Mouse (Mus musculus): ENCODE data around the gene Gm49510.

DNA sequence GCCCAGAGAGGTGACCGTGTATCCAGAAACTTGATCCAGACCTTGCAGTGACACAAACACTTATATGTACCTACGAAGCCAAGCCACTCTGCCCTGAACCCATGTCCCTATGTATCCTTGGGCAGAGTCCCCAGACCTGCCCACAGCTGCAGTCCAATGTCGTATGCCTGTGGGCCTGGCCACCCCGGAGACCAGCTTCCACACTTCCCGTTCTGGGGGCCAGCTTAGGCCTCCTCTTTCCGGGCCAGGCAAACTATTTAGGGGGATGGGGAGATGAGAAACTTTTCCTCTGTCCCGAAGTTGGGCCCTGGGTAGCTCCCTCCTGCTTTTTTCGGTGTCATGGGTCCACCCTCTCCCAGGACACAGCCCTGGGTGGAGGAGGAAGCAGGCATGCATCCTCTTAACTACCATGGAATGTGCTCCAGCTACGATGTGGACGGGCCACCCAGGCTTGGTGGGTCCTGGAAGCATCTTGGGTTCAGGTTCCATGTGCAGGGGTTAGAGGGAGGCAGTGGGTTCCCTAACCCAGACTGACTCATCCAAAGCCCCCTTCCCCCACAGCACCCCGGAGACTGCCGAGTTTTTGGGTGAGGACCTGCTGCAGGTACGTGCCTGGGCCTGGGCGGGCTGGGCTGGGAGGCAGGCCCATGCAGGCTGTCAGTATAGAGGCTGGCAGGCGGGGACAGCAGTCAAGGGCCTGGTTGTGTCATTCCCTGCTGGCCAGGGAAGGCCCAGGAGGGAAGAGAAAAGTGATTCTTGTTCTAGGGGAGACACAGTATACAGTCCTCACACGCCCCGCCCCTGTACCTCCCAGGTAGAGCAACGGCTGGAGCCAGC is 1.3 kb downstream of the Gm49510 start:
- TF ChIP-seq NRF1 (IDR thresholded peaks at IDR 0.05; ENCODE audit: insufficient read depth, low read depth, low read length, poor library complexity, severe bottlenecking) = no peak
- no peak for TF ChIP-seq MAX (IDR thresholded peaks at IDR 0.05; ENCODE audit: low read length)
- TF ChIP-seq JUND (IDR thresholded peaks at IDR 0.05; ENCODE audit: low read depth, low read length) = no peak
- no peak for TF ChIP-seq CTCF (IDR thresholded peaks at IDR 0.05 in 2 of 3, conservative IDR thresholded peaks at IDR 0.05 in 1 of 3; ENCODE audit: control insufficient read depth in 1 of 3, insufficient read depth in 1 of 3, low read depth in 2 of 3, low read length in 3 of 3, poor library complexity in 1 of 3, severe bottlenecking in 1 of 3)
- no peak for TF ChIP-seq TCF12 (IDR thresholded peaks at IDR 0.05; ENCODE audit: low read depth, low read length)
- no peak for TF ChIP-seq GABPA (IDR thresholded peaks at IDR 0.05; ENCODE audit: low read depth, low read length)
- TF ChIP-seq TBP (IDR thresholded peaks at IDR 0.05; ENCODE audit: low read depth, low read length) = no peak
- TF ChIP-seq ZNF384 (IDR thresholded peaks at IDR 0.05; ENCODE audit: low read depth, low read length) = no peak
- 0 out of 4 replicates have a peak, but pooled peaks of 1 of the 2 experiments have one; percentile 9 for TF ChIP-seq POLR2A (IDR thresholded peaks at IDR 0.05; ENCODE audit: control insufficient read depth in 1 of 2, insufficient read depth in 1 of 2, low read depth in 1 of 2, low read length in 2 of 2, poor library complexity in 1 of 2)
- no peak for TF ChIP-seq POLR2AphosphoS2 (IDR thresholded peaks at IDR 0.05; ENCODE audit: low read length)
- TF ChIP-seq ZMIZ1 (IDR thresholded peaks at IDR 0.05; ENCODE audit: low read depth, low read length) = no peak
- no peak for TF ChIP-seq E2F4 (IDR thresholded peaks at IDR 0.05; ENCODE audit: borderline replicate concordance, low read depth, low read length)

Measured in MEL (cell line).